ENCODE assay signal across 24 mouse cellular contexts in the genomic region with DNA sequence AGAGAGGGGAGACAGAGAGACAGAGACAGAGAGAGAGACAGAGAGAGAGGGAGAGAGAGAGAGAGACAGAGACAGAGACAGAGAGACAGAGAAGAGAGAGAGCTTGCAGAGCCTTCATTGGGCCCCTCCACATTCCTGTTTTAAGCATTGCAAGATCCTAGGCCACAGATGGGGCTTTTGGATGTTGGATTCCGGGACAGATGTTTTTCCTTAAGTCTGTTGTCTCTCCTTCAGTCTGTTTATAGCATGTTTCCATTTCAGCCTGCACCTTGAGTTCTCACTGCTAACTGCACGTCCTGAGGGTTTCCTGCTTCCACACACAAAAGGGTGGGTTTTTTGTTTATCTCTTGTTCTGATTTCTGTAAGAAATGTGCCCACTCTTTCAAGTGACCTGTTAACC.
DNase-seq lines count a peak whose midpoint lies in the region; ATAC-seq and TF ChIP-seq lines count a peak whose summit lies in the region.
"Had no signal": no experiment of that assay in that cellular context is flagged by ENCODE, and none has a peak within 500 bp of the region (broad histone marks: within the 10 kb centered on the region; RNA-seq: fewer than 3 reads in every experiment).

No protein-coding gene starts in this region.

- no peaks in the 10 kb centered on the region for H3K36me3 ChIP-seq in intestine, embryonic 14.5 days (ENCODE audit: control insufficient read depth, insufficient read depth, low read length)
- 0 out of 2 replicates have a peak, but pooled peaks cover 3% of the 10 kb centered on the region for H3K36me3 ChIP-seq in intestine, postnatal 0 days (ENCODE audit: control insufficient read depth, insufficient read depth)
- no peaks in the 10 kb centered on the region for H3K36me3 ChIP-seq in lung, embryonic 16.5 days (ENCODE audit: control insufficient read depth, insufficient read depth, low read length)
- no peaks in the 10 kb centered on the region for H3K36me3 ChIP-seq in embryonic facial prominence, embryonic 15.5 days
- H3K36me3 ChIP-seq in stomach, postnatal 0 days (ENCODE audit: control insufficient read depth, insufficient read depth, low read length) = no peaks in the 10 kb centered on the region
- no peaks in the 10 kb centered on the region for H3K36me3 ChIP-seq in forebrain, embryonic 13.5 days (ENCODE audit: poor library complexity, severe bottlenecking)
- H3K36me3 ChIP-seq: G1E; liver, embryonic 12.5 days had no signal

- H3K9ac ChIP-seq in intestine, embryonic 14.5 days (ENCODE audit: low read length) = no peak overlapping the region
- H3K9ac ChIP-seq in intestine, postnatal 0 days (ENCODE audit: low read depth, low read length) = no peak overlapping the region
- H3K9ac ChIP-seq in lung, embryonic 16.5 days (ENCODE audit: low read length) = no peak overlapping the region
- H3K9ac ChIP-seq in embryonic facial prominence, embryonic 15.5 days = no peak overlapping the region
- H3K9ac ChIP-seq in stomach, postnatal 0 days (ENCODE audit: low read length) = no peak overlapping the region
- no peak overlapping the region for H3K9ac ChIP-seq in forebrain, embryonic 13.5 days
- H3K9ac ChIP-seq: liver, embryonic 12.5 days had no signal

- ATAC-seq in intestine, embryonic 14.5 days (replicated peaks; ENCODE audit: low FRiP score, low TSS enrichment, low read depth) = no peak
- ATAC-seq in intestine, postnatal 0 days = no peak
- ATAC-seq in lung, embryonic 16.5 days (ENCODE audit: low read depth) = peak; percentile 80
- ATAC-seq in embryonic facial prominence, embryonic 15.5 days (ENCODE audit: insufficient number of reproducible peaks, low FRiP score, low TSS enrichment, low read depth) = peak; percentile 70; the same call in 1 of the 2 replicates
- ATAC-seq in stomach, postnatal 0 days (ENCODE audit: low FRiP score, low TSS enrichment) = 0 out of 2 replicates have a peak, but pooled peaks have one; percentile 21
- ATAC-seq in forebrain, embryonic 13.5 days = no peak
- ATAC-seq: forebrain, embryonic 16.5 days; liver, embryonic 12.5 days; midbrain, embryonic 16.5 days had no signal

- H3K27me3 ChIP-seq in intestine, embryonic 14.5 days (replicated peaks; ENCODE audit: control insufficient read depth, insufficient read depth, low read length) = no peaks in the 10 kb centered on the region
- no peaks in the 10 kb centered on the region for H3K27me3 ChIP-seq in intestine, postnatal 0 days (replicated peaks; ENCODE audit: control insufficient read depth, insufficient read depth, low read length)
- H3K27me3 ChIP-seq in lung, embryonic 16.5 days (ENCODE audit: control insufficient read depth, insufficient read depth, low read depth, low read length) = no peaks in the 10 kb centered on the region
- H3K27me3 ChIP-seq in embryonic facial prominence, embryonic 15.5 days = no peaks in the 10 kb centered on the region
- H3K27me3 ChIP-seq in stomach, postnatal 0 days (ENCODE audit: control insufficient read depth, insufficient read depth, low read length) = no peaks in the 10 kb centered on the region
- H3K27me3 ChIP-seq in forebrain, embryonic 13.5 days = no peaks in the 10 kb centered on the region
- H3K27me3 ChIP-seq: liver, embryonic 12.5 days had no signal

- H3K4me3 ChIP-seq in intestine, embryonic 14.5 days (ENCODE audit: low read depth, low read length) = no peak overlapping the region
- no peak overlapping the region for H3K4me3 ChIP-seq in intestine, postnatal 0 days (ENCODE audit: low read depth, low read length)
- H3K4me3 ChIP-seq in lung, embryonic 16.5 days (ENCODE audit: low read length) = no peak overlapping the region
- H3K4me3 ChIP-seq in embryonic facial prominence, embryonic 15.5 days (replicated peaks) = no peak overlapping the region
- no peak overlapping the region for H3K4me3 ChIP-seq in stomach, postnatal 0 days (ENCODE audit: low read depth, low read length)
- no peak overlapping the region for H3K4me3 ChIP-seq in forebrain, embryonic 13.5 days
- H3K4me3 ChIP-seq: left cerebral cortex, adult 2 months; liver, embryonic 12.5 days had no signal

- TF ChIP-seq EP300 in stomach, postnatal 0 days (optimal IDR thresholded peaks at IDR 0.05) = no peak

- DNase-seq in intestine, embryonic 14.5 days (ENCODE audit: low spot score) = no peak
- DNase-seq in lung, postnatal 14 days = no peak
- DNase-seq in stomach, postnatal 0 days (ENCODE audit: low spot score) = no peak
- no peak for DNase-seq in layer of hippocampus, adult 8-10 months (ENCODE audit: low spot score in 2 of 2)
- DNase-seq: adrenal gland, postnatal 25 days; cerebellum, adult 18-20 months; cerebellum, postnatal 25 days; embryo, embryonic 11 days; gastrocnemius, postnatal 36 days; kidney, postnatal 10 days; left cerebral cortex, postnatal 4 days; lung, postnatal 10 days; right cerebral cortex, adult 18-20 months; thymus, adult 18-20 months had no signal

- 24% methylated on average over 2 of the region's 2 CpGs for WGBS in intestine, embryonic 14.5 days
- WGBS in intestine, postnatal 0 days = 38% methylated on average over 2 of the region's 2 CpGs
- 23% methylated on average over 2 of the region's 2 CpGs for WGBS in lung, embryonic 16.5 days
- WGBS in embryonic facial prominence, embryonic 15.5 days = 17% methylated on average over 2 of the region's 2 CpGs
- WGBS in stomach, postnatal 0 days = 12% methylated on average over 2 of the region's 2 CpGs
- WGBS in forebrain, embryonic 13.5 days = 54% methylated on average over 2 of the region's 2 CpGs

- H3K9me3 ChIP-seq in intestine, embryonic 14.5 days (ENCODE audit: control insufficient read depth, low read length) = no peaks in the 10 kb centered on the region
- H3K9me3 ChIP-seq in intestine, postnatal 0 days (ENCODE audit: control insufficient read depth) = no peaks in the 10 kb centered on the region
- H3K9me3 ChIP-seq in lung, embryonic 16.5 days (ENCODE audit: control insufficient read depth, low read length) = no peaks in the 10 kb centered on the region
- no peaks in the 10 kb centered on the region for H3K9me3 ChIP-seq in embryonic facial prominence, embryonic 15.5 days (replicated peaks)
- H3K9me3 ChIP-seq in stomach, postnatal 0 days (ENCODE audit: control insufficient read depth, low read length) = no peaks in the 10 kb centered on the region
- H3K9me3 ChIP-seq in forebrain, embryonic 13.5 days (replicated peaks) = no peaks in the 10 kb centered on the region
- H3K9me3 ChIP-seq: G1E; liver, embryonic 12.5 days had no signal

- H3K4me1 ChIP-seq in intestine, embryonic 14.5 days (replicated peaks; ENCODE audit: control insufficient read depth, insufficient read depth, low read length) = peaks cover 14% of the 10 kb centered on the region
- 0 out of 2 replicates have a peak, but pooled peaks cover 3% of the 10 kb centered on the region for H3K4me1 ChIP-seq in intestine, postnatal 0 days (replicated peaks; ENCODE audit: control insufficient read depth, insufficient read depth, low read length)
- H3K4me1 ChIP-seq in lung, embryonic 16.5 days (replicated peaks; ENCODE audit: control insufficient read depth, insufficient read depth, low read length) = peaks cover 12% of the 10 kb centered on the region
- H3K4me1 ChIP-seq in embryonic facial prominence, embryonic 15.5 days = peaks cover 21% of the 10 kb centered on the region
- H3K4me1 ChIP-seq in stomach, postnatal 0 days (replicated peaks; ENCODE audit: control insufficient read depth, insufficient read depth) = no peaks in the 10 kb centered on the region
- no peaks in the 10 kb centered on the region for H3K4me1 ChIP-seq in forebrain, embryonic 13.5 days

- TF ChIP-seq CTCF in intestine, postnatal 0 days (IDR thresholded peaks at IDR 0.05; ENCODE audit: low read depth) = no peak
- no peak for TF ChIP-seq CTCF in stomach, postnatal 0 days (IDR thresholded peaks at IDR 0.05; ENCODE audit: low read depth)

- peak overlapping the region; percentile 47; the same call in 1 of the 2 replicates for H3K27ac ChIP-seq in intestine, embryonic 14.5 days (ENCODE audit: low read depth)
- H3K27ac ChIP-seq in intestine, postnatal 0 days (ENCODE audit: low read depth, low read length) = no peak overlapping the region
- peak overlapping the region; percentile 77 for H3K27ac ChIP-seq in lung, embryonic 16.5 days (ENCODE audit: low read length)
- peak overlapping the region; percentile 82 for H3K27ac ChIP-seq in embryonic facial prominence, embryonic 15.5 days (replicated peaks)
- no peak overlapping the region for H3K27ac ChIP-seq in stomach, postnatal 0 days (replicated peaks)
- no peak overlapping the region for H3K27ac ChIP-seq in forebrain, embryonic 13.5 days
- H3K27ac ChIP-seq: left cerebral cortex, adult 2 months; liver, embryonic 12.5 days had no signal

- no peak overlapping the region for H3K4me2 ChIP-seq in intestine, embryonic 14.5 days (ENCODE audit: low read length)
- H3K4me2 ChIP-seq in intestine, postnatal 0 days (replicated peaks; ENCODE audit: low read depth) = no peak overlapping the region
- no peak overlapping the region for H3K4me2 ChIP-seq in lung, embryonic 16.5 days (ENCODE audit: low read depth, low read length)
- no peak overlapping the region for H3K4me2 ChIP-seq in embryonic facial prominence, embryonic 15.5 days (replicated peaks)
- no peak overlapping the region for H3K4me2 ChIP-seq in stomach, postnatal 0 days (replicated peaks; ENCODE audit: low read depth)
- no peak overlapping the region for H3K4me2 ChIP-seq in forebrain, embryonic 13.5 days
- H3K4me2 ChIP-seq: heart, embryonic 11.5 days; liver, embryonic 12.5 days had no signal

Comparison
In these comparisons a context has a peak if more than half of its experiments do, and no peak if none do; other contexts are left out.
1. H3K27ac ChIP-seq: peak in intestine, embryonic 14.5 days (single experiment), lung, embryonic 16.5 days (single experiment) and embryonic facial prominence, embryonic 15.5 days (single experiment); none in intestine, postnatal 0 days (single experiment), stomach, postnatal 0 days (single experiment) and forebrain, embryonic 13.5 days (single experiment).
2. ATAC-seq: peak in lung, embryonic 16.5 days (single experiment), embryonic facial prominence, embryonic 15.5 days (single experiment) and stomach, postnatal 0 days (single experiment); none in intestine, embryonic 14.5 days (single experiment), intestine, postnatal 0 days (single experiment) and forebrain, embryonic 13.5 days (single experiment).